Mouse (Mus musculus) CD4-positive, CD25-positive, alpha-beta regulatory T cell, adult 9 weeks (primary cell): Measurements from ENCODE around the gene Atp7b. TPM values are rescaled to one million over a fixed set of nuclear protein-coding genes. Genes with fewer than 3 reads are reported as not detected.

Experiments
- polyA plus RNA-seq: library from polyadenylated mRNA; unstranded; fragments of 100-300 nt; shearing (Covaris generic); gene quantifications from one replicate; pipeline ENCODE4 v1.2.1, GENCODE M21; 2017

Atp7b gene
- polyA plus RNA-seq: 0.20 TPM

DNA sequence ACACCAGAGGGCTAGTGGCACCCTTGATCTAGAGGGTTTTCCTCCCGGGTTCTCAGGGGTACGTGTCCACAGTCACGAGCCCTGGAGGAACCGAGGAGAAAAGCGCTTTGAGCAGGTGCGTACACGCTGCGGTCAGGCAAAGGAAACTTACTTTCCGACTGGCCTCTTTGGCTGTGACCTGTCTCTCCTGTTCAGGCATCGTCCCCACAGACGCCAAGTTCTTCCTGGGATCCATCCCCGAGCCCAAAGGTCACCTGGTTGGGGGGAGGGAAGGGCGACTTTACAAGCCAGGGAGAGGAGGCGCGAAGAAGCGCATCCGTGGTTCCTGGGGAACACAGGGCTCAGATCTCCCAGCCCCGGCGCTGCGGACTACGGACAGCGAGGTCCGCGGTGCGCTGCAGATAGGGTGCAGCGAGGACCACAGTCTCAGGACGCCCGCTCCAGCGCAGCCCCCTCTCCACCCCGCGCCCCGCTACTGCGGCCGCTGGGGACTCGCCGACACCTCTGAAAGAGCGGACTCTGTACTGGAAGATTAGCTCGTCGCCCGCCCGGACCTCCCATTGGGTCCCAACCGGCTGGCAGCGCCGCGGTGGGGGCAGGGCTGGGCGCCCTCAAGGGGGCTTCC, at the start of gene Atp7b:
Gene Atp7b (minus strand): TSS at position 485 of the 625 bp plus-strand sequence.

DNA sequence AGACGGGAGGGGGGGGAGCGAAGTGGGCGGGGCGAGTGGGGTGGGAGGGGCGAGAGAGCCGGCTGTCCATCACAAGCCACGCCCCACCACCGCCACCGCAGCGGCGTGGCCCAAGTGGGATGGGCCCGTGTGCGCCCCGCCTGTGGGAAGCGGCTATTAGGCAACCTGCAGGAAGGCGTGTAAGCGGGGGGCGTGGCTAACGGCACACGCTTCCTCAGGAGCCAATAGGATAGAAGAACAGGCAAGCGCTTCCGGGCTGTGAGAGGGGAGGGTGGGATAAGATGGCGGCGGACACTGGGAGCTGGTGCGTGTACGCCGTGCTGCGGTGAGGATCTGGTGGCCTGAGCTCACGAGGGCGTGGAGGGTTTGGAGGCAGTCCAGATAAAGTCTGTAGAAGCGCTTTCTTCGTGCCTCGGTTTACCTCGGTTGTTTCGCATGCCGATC, 363 bp upstream of the Atp7b start, which contains the start of gene Alg11:
Gene Alg11 (plus strand): TSS at position 276 of the 444 bp plus-strand sequence.

DNA sequence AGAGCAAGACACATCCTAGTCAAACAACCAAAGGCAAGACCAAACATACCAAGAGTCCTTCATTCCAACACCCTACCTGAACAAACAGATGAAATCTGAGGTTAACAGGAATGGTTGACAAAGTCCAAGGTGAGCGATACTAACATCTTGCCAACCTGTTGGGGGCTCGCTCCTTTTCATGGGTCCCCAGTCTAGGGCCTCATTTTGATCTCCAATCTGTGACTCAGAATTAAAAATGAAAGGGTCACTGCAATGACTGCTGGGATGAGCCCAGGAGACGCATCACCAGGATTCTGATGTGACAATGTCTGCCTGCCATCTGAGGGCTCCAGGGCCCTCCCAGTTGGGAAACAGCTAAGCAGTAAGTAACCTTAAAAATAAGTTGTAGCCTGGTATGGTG, 90.6 kb downstream of the Atp7b start, which contains the start of gene Ccdc70:
Gene Ccdc70 (plus strand): TSS at position 301 of the 400 bp plus-strand sequence.

DNA sequence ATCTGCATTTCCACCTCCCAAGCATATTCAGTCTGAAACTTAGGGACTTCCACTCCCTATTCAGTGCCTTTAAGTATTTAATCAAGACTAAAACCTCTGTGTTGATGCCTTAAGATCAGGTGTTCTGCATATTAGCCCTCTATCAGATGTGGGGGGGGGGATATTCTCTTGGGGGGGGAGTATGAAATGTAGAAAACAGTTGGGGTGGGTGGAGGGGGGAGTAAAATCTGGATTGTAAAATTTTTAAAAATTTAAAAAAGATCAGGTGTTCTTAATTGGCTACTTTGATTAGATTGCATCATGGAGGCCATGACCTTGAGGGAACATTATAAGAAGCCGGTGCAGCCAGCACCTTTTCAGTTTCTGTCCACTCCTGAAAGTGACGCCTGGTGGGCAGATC, 101.7 kb downstream of the Atp7b start, which contains the start of gene Fam90a1a:
Gene Fam90a1a (plus strand): TSS at position 301 of the 400 bp plus-strand sequence.

DNA sequence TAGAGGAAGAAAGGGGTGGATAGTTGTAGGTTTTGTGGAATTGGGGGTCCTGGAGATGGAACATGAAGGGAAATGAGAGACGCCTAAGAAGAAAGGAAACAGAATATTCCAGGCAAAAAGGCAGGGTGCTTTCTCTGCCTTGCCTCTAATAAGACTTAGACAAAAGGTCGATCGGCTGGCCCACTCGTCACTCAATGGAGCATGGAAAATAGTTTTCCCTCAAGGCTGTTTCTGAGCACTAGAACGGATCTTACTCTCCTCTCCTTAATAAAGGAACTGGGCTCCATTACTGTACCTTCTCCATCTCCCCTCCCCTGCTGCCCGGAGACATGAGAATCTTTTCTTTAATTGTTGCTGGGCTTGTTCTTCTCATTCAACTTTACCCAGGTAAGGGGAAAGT, 113.6 kb downstream of the Atp7b start, which contains the start of gene Defb13:
Gene Defb13 (plus strand): TSS at position 301 of the 400 bp plus-strand sequence.

Other genes with a start within 250 kb of the Atp7b start
- gene Defb50, start 236.8 kb downstream of the Atp7b start, polyA plus RNA-seq: not detected
- not detected for gene Defb2, start 220.4 kb downstream of the Atp7b start, polyA plus RNA-seq
- gene Defb10, start 201.4 kb downstream of the Atp7b start, polyA plus RNA-seq: not detected
- not detected for gene Defb9, start 174.9 kb downstream of the Atp7b start, polyA plus RNA-seq
- not detected for gene Defb11, start 153.9 kb downstream of the Atp7b start, polyA plus RNA-seq
- not detected for gene Defb15, start 127.6 kb downstream of the Atp7b start, polyA plus RNA-seq
- gene Defb35, start 122.0 kb downstream of the Atp7b start, polyA plus RNA-seq: not detected
- not detected for gene Defb13, start 113.5 kb downstream of the Atp7b start, polyA plus RNA-seq
- not detected for gene Fam90a1a, start 101.6 kb downstream of the Atp7b start, polyA plus RNA-seq
- not detected for gene Ccdc70, start 90.5 kb downstream of the Atp7b start, polyA plus RNA-seq
- gene Alg11, start 416 bp upstream of the Atp7b start, polyA plus RNA-seq: 13.0 TPM
- gene Nek5, start 64.7 kb upstream of the Atp7b start, polyA plus RNA-seq: 0.12 TPM
- gene Nek3, start 106.1 kb upstream of the Atp7b start, polyA plus RNA-seq: 8.1 TPM
- 3.0 TPM for gene Ckap2, start 125.5 kb upstream of the Atp7b start, polyA plus RNA-seq
- gene Vps36, start 132.5 kb upstream of the Atp7b start, polyA plus RNA-seq: 48.5 TPM
- gene Thsd1, start 167.0 kb upstream of the Atp7b start, polyA plus RNA-seq: 0.65 TPM
- gene Tpte, start 223.1 kb upstream of the Atp7b start, polyA plus RNA-seq: not detected